Mouse (Mus musculus) erythroblast, adult 5-6 weeks (primary cell): ENCODE results near the gene Gnb3. TPM values are rescaled to one million over a fixed set of nuclear protein-coding genes. Genes with fewer than 3 reads are reported as not detected.
"Not testable (repeated sequence)": the region's sequence is repeated elsewhere in the genome, so short reads cannot be mapped to it uniquely, and the experiment has no call there.

Source experiments
- ATAC-seq: replicated peaks from 2 replicates; pipeline ENCODE4 v1.8.0; 2016; ENCODE audit warnings: moderate number of reproducible peaks, mild to moderate bottlenecking, moderate TSS enrichment, inconsistent platforms; ENCODE audit not compliant: poor library complexity, low FRiP score, severe bottlenecking
- total RNA-seq, 2 experiments: library from RNA; stranded (forward) in 1 of 2; stranded (reverse) in 1 of 2; fragments of 150-400 nt in 1 of 2; fragments of 200-764, 138-1000 nt in 1 of 2; gene quantifications; 2 replicates each; pipeline versions ENCODE4 v1.2.3 to v1.2.4; 2015 to 2017; ENCODE audit warnings: low replicate concordance in 2 of 2

Gnb3 gene
- total RNA-seq, 2 experiments from 2014 or later: not detected

DNA sequence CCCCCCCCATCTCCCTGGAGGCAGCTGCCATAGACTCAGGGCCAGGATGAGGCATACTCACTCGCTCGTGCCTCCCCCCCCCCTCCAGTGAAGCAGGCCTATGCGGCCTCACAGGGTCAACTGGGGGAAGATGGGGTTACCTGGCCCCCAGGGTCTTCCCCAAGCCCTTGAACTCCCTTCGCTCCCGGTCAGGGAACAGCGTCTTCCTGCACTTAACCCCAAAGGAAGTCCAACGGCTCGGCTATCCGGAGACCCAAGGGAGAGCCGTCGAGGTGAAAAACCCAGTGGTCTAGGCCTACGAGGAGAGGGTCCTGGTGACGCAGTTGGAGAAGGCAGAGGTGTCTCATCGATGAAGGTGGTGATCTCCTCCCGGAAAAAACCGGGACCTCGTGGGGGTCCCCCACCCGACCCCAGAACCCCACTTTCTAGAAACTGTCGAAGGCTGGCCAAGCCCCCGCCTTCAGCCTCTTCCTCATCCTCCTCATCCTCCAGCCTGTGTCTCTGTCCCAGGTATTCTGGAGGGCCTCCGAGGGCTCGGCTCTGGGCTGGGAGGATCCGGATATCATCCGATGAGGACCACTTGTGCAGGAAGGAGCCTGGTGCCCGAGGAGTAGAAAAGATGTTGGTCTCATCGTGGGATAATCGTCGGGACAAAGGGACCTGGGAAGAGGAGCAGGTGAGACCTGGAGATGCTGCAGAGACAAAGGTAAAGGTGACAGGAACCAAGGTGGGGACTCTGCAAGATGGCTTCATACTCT lies 18.7 kb upstream of the Gnb3 start:
- no peak for ATAC-seq

- no peak for ATAC-seq
Measured at GRCm38 (mm10) chr6:124857840-124858530, 17.9 kb upstream of the Gnb3 start.

DNA sequence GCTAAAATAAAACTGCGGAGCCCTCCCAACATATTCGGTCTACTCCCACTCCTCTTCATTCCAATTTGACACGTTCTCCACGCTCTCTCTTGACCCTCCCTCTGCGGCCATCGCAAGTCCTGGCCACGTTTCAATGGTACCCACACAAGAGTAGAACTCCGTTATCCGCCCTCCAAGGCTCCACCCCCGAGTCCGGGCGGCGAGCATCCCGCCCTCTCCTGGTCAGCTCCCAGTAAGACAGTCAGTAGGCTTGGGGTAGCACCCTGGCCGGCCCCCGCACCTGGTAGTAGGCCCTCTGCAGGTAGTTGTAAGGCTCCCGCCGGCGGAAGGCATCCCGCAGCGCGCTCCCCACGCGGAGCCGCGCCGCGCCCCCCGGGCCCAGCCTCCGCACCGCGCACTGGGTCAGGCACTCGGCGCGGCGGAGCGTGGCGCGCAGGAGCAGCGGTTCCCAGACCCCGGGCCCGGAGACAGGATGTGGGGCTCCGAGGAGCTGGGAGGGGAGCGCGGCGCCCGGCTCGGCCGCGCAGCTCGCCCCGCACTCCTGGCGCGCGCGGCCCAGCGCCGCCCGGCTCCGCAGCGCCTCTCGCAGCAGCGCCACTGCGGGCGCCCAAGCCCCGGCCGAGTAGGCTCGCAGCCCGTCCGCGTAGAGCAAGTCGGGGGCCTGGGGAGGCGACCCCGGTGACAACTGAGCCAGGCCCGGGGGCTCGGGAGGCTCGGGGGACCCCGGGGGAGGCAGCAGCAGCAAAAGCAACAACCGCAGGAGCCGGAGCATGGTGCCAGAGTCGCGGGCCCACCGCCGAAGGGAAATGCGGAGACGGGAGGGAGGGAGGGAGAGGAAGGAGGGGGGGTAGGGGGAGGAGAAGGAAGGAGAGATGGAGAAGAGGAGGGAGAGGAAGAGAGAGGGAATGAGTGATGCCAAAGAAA lies 17.1 kb upstream of the Gnb3 start, which contains the start of gene P3h3:
Gene P3h3 (minus strand): TSS at position 837 of the 924 bp plus-strand sequence.
- no peak for ATAC-seq

GRCm38 (mm10) chr6:124856321-124856720 lies 16.2 kb upstream of the Gnb3 start:
- no peak for ATAC-seq

- no peak for ATAC-seq
Measured at GRCm38 (mm10) chr6:124854647-124855046, 14.6 kb upstream of the Gnb3 start.

DNA sequence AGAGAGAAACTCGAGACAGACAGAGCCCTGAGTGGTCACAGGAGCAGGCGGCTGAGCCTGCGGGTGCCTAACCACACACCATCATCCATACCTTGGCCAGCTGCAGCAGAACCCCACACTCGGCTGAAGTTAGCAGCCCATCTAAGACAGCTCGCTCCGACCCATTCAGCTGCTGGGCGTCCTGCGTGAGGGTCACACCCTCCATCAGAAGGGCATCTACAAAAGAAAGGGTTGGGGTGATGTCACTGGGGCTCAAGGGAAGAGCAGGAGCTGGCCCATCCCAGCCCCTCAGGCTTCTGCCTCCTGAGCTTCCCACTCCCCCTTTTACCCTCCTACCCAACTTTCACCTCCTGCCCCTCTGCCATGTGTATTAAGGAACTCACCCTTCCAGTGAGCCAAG lies 10.5 kb upstream of the Gnb3 start:
- ATAC-seq: no peak

DNA sequence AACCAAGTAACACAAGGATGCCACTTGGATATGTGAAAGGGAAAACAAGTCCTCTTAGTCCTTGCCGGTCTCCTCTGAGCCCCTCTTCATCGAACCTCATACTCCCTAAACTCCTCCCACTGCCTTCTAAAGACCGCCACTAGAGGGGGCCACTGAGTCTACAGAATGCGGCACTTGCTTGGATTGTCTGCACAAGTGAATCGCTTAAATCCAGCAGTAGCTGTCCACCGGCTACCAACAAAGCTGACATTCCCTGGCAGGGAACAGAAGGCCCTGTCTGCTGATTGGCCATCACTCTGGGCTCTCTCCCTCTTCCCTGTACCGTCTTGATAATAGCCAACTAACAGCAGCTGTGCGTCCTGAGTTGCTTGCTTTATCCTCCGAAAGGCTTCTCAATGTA lies 7.2 kb upstream of the Gnb3 start:
- peak; percentile 79 for ATAC-seq

- ATAC-seq: no peak
Measured at GRCm38 (mm10) chr6:124839805-124840204, 270 bp downstream of the Gnb3 start.

GRCm38 (mm10) chr6:124836411-124836810 lies 3.7 kb downstream of the Gnb3 start:
- no peak for ATAC-seq

DNA sequence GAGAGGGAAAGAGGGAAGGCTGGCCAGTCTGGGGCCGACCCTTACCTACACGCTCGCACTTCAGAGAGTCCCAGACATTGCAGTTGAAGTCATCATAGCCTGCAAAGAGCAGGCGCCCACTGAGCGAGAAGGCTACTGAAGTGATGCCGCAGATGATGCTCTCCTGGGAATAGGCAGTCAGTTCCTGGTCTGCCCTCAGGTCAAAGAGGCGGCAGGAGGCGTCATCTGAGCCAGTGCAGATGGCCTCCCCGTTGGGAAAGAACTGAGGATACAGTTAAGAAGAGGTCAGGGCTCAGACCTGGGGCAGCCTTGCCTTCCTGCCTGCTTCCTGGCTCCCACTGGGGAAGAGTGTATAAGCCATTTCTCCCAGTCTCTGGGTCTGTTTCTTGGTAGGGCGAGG lies 4.5 kb downstream of the Gnb3 start:
- ATAC-seq: no peak

GRCm38 (mm10) chr6:124834512-124835081 lies 5.5 kb downstream of the Gnb3 start:
- ATAC-seq: no peak

- ATAC-seq: no peak
Measured at GRCm38 (mm10) chr6:124831649-124832048, 8.4 kb downstream of the Gnb3 start.

GRCm38 (mm10) chr6:124831199-124831598 lies 8.9 kb downstream of the Gnb3 start:
- not testable (repeated sequence) for ATAC-seq

- ATAC-seq: peak; percentile 71
Measured at GRCm38 (mm10) chr6:124829799-124830700, 10.0 kb downstream of the Gnb3 start.

GRCm38 (mm10) chr6:124828868-124829798 lies 10.9 kb downstream of the Gnb3 start, which contains the start of the genes Usp5 and Cdca3:
Gene Usp5 (minus strand): TSS chr6:124829484.
Gene Cdca3 (plus strand): TSS chr6:124829547.
- peak; percentile 79 for ATAC-seq

GRCm38 (mm10) chr6:124828101-124828592 lies 11.9 kb downstream of the Gnb3 start:
- ATAC-seq: no peak

- ATAC-seq: no peak
Measured at GRCm38 (mm10) chr6:124822049-124822448, 18.0 kb downstream of the Gnb3 start.

DNA sequence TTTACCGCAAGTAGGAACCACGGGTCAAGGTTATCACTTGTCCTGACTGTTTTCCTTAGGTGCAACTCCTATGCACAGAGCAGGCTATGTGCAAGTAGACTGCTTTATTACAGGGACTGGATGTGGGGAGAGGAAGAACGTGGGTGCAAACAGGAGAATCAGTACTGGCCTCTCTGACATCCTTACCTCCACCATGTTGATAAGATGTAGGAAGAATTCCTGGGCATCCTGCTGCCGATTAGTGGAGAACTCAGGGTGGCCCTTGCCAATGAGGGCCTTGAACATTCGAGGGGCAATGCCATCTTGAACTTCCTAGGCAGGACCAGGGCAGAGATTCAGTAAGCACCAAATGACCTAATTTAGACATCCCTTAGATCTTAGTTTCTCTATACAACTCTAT lies 19.2 kb downstream of the Gnb3 start:
- no peak for ATAC-seq
